Mouse (Mus musculus) brown adipose tissue, adult 24 weeks (tissue): Measurements from ENCODE around the gene Nfkbia. TPM values are rescaled to one million over a fixed set of nuclear protein-coding genes. Genes with fewer than 3 reads are reported as not detected.

ENCODE experiments used
- H3K27ac ChIP-seq: fragments of 200-500 bp; replicated peaks from 2 replicates; pipeline ENCODE4 v1.5.1; 2012; ENCODE audit warnings: low read depth, mild to moderate bottlenecking, low read length
- H3K4me1 ChIP-seq: fragments of 200-500 bp; 2 replicates; pipeline ENCODE4 v1.6.1; 2012; ENCODE audit warnings: low read length, mixed read lengths; ENCODE audit not compliant: control insufficient read depth, insufficient read depth, insufficient read length
- H3K4me3 ChIP-seq: fragments of 200-500 bp; 2 replicates; pipeline ENCODE4 v1.5.1; 2012; ENCODE audit warnings: low read depth, mild to moderate bottlenecking, low read length, moderate library complexity; ENCODE audit not compliant: insufficient read depth
- polyA plus RNA-seq: library from polyadenylated mRNA; stranded (reverse); fragments of >200 nt; gene quantifications from 2 replicates; pipeline ENCODE4 v1.2.4, GENCODE M21; 2012; ENCODE audit not compliant: missing spikeins, insufficient read depth, insufficient read length

Gene Nfkbia
- polyA plus RNA-seq, 1 experiment: 29.4 TPM

DNA sequence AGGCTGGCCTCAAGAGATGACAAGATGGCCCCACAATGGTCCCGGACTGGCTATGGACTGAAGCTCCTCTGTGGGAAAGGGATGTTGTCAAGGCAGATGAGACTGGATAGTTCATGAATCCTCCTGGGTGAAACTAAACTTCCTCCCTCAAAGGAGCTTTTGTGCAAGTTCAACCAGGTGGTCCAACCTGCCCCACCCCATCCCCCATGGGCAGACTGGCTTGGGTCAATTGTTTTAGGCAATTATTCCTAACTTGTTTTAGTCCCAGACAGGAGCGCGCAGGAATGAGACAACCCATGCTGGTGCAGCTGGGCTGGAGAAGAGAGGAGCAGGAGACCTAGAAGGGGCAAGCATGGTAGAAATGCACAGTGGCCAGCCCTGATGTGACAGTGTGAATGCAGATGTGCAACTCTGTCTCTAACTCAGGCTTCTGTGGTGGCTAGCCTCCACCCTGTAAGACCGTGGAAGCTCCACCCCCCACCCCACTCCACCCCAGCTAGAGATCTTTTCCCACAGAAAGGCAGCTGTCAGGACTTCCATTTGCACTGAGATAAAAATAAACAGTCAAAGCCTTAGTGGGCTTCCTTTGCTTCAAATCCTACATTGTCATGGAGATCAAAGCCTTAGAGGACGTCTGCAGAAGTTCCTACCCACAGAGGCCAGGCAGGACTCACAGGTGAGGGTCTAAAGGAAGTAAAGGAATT, 3.6 kb upstream of the Nfkbia start:
- Histone ChIP-seq H3K4me1 (peaks cover 4% of the 10 kb centered on the region), H3K27ac (no peak overlapping the region), H3K4me3 (no peak overlapping the region)

DNA sequence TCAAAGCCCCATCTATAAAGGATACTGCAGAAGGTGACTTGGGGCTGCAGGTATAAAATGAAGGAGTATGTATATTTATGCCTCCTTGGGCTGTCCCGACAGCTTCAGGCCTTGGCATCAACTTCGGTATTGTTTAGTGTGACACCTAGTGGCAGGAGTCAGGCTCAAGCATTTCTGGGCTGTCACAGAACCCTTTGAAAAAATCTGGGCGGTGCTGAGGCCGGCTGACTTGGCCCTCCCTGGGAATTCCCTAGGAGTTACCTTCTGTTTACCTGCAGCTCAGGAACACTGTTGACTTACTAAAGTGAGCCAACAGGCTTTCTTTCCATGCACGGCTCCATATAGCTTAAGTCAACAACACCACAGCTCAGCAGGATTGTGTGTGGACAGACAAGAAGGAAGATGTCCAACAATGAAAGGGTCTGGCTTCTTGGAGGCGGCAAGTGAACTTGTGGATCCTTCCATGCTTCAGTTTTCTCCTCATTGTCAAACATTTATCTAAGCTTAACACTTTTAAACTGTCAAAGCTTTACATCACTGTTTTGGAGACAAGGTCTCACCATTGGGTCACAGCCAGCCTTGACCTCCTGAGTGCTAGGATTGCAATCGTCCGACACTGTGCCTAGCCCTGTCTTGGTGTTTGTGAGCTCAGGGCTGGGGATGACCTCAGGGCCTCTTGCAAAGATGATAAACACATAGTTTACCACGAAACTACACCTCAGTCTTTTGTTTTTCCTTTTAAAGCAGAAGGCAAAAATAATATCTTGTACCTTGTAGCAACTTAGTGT, 2.9 kb upstream of the Nfkbia start:
- Histone ChIP-seq H3K4me1 (peaks cover 7% of the 10 kb centered on the region), H3K4me3 (no peak overlapping the region), H3K27ac (no peak overlapping the region)

- peak overlapping the region; percentile 50 for H3K27ac ChIP-seq
- H3K4me3 ChIP-seq: peak overlapping the region; percentile 98
- H3K4me1 ChIP-seq: peaks cover 12% of the 10 kb centered on the region
These were observed 934 bp upstream of the Nfkbia start for GRCm38 (mm10) chr12:55493381-55493780.

GRCm38 (mm10) chr12:55492941-55493340, 494 bp upstream of the Nfkbia start:
- peak overlapping the region; percentile 50 for H3K27ac ChIP-seq
- peaks cover 15% of the 10 kb centered on the region for H3K4me1 ChIP-seq
- H3K4me3 ChIP-seq: peak overlapping the region; percentile 98

DNA sequence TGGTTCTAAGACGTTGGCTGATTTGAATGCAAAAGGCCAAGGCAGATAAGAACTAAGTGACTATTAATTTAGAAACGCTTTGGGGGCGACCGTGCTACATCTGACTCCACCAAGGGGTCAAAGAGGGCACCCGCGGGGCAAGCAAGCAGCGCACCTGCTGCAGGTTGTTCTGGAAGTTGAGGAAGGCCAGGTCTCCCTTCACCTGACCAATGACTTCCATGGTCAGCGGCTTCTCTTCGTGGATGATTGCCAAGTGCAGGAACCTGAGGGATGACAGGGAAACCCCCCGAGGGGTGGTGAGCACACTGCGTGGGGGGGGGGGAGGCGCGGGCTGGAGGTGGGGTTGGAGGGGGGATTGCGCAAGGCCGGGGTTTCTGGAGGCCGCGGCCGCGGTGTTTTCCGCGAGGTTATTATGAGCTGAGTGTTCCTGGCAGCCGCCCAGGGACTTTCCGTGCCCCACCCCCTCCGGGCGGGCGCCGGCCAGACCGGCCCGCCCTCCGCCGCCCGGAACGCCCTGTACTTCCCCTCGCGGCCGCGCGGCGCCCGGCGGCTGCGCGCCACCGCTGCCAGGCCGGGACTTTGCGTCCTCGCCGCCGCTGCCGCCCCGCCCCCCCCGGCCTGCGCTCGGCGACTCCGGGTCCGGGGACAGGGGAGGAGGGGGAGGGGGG, 797 bp downstream of the Nfkbia start:
- H3K4me3 ChIP-seq: peak overlapping the region; percentile 98
- peaks cover 24% of the 10 kb centered on the region for H3K4me1 ChIP-seq
- H3K27ac ChIP-seq: peak overlapping the region; percentile 100

GRCm38 (mm10) chr12:55490722-55491449, 1.6 kb downstream of the Nfkbia start:
- H3K27ac ChIP-seq: peak overlapping the region; percentile 99
- peaks cover 26% of the 10 kb centered on the region for H3K4me1 ChIP-seq
- H3K4me3 ChIP-seq: peak overlapping the region; percentile 92

GRCm38 (mm10) chr12:55489986-55490721, 2.3 kb downstream of the Nfkbia start:
- Histone ChIP-seq H3K27ac (peak overlapping the region; percentile 99), H3K4me1 (peaks cover 30% of the 10 kb centered on the region), H3K4me3 (peak overlapping the region; percentile 92)

DNA sequence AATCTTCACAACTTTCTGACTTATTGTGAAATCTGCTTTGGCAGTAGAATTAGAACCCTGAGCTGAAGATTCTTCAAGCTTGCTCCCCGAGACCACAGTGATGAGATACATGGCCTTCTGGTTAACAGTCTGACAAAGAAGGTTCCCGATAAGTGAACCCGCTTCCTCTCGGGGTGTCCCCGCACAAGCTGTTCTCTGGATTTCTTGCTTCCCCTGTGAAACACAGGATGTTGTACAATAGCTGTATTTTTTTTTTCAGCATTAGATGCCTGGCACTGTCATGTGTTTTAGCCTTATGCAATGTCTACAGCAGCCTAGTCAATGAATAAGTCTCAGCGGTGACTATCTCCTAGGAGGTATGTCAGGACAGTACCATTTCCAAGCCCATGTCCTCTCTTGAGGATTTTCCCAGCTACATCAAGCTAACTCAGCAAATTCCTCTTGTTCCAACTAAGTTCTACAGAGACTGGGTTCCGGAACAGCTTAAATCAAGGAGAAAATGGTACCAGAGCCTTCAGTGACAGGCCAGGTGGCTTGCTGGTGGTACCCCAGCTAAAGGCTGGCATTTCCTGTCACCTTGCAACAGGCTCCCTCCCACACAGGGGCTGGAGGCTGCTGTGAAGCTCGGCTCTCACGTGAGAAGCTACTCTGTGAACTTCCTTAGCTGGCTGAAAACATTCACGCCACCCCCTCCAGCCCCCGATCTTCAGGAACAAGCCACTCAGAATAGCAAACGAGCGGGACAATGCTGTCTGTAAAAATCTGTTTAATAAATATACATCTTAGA, 3.6 kb downstream of the Nfkbia start:
- peak overlapping the region; percentile 30 for H3K4me3 ChIP-seq

GRCm38 (mm10) chr12:55487843-55488660, 4.4 kb downstream of the Nfkbia start:
- Histone ChIP-seq H3K4me1 (peaks cover 28% of the 10 kb centered on the region), H3K4me3 (0 out of 2 replicates have a peak overlapping the region, but pooled peaks have one; percentile 7), H3K27ac (peak overlapping the region; percentile 80)

More for the DNA sequence above, 3.6 kb downstream of the Nfkbia start:
- peak overlapping the region; percentile 80 for H3K27ac ChIP-seq
- H3K4me1 ChIP-seq: peaks cover 32% of the 10 kb centered on the region

- no peak overlapping the region for H3K4me3 ChIP-seq
- peaks cover 28% of the 10 kb centered on the region for H3K4me1 ChIP-seq
- peak overlapping the region; percentile 80 for H3K27ac ChIP-seq
These were observed 5.3 kb downstream of the Nfkbia start for GRCm38 (mm10) chr12:55486923-55487674.

DNA sequence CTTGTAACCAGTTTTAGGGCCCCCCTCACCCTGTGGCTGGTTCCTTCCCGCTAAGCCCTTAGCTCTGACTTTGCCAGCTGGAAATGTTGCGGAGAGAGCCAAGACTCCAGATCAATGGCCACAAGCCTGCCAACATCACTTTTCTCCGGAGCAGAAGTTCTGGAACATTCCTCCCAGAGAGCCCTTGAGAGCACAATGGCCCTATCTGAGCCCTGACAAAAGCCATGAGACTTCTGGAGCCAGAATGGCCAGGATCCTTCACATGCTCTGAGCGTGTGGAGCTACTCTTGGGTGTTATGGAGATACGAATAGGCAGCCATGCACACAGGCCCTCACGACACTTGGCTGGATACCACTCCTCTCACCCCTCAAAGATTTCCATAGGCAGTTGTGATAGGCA, 7.6 kb downstream of the Nfkbia start:
- no peak overlapping the region for H3K4me3 ChIP-seq
- no peak overlapping the region; the same call in 1 of the 2 replicates for H3K27ac ChIP-seq

GRCm38 (mm10) chr12:55484079-55484774, 8.2 kb downstream of the Nfkbia start:
- Histone ChIP-seq H3K4me3 (no peak overlapping the region), H3K4me1 (peaks cover 37% of the 10 kb centered on the region), H3K27ac (no peak overlapping the region)

More for the DNA sequence above, 7.6 kb downstream of the Nfkbia start:
- peaks cover 37% of the 10 kb centered on the region for H3K4me1 ChIP-seq
